Mouse (Mus musculus): ENCODE data around the gene Zfp821. TPM values are rescaled to one million over a fixed set of nuclear protein-coding genes. Genes with fewer than 3 reads are reported as not detected.
A peak's percentile ranks its signal among the peaks of the same experiment; 100 is the strongest.

Zfp821 gene
- polyA plus RNA-seq, 1 experiment from 2014 or later, result 5.3 TPM

GRCm38 (mm10) chr8:109687248-109687647, 18.1 kb upstream of the Zfp821 start:
- Histone ChIP-seq H3K36me3 (ENCODE audit: control insufficient read depth, insufficient read depth) (peaks cover 8% of the 10 kb centered on the region), H3K9me3 (replicated peaks; ENCODE audit: control insufficient read depth, low read length) (no peaks in the 10 kb centered on the region), H3K4me2 (ENCODE audit: low read depth, low read length) (no peak overlapping the region), H3K4me3 (ENCODE audit: low read depth, low read length) (no peak overlapping the region), H3K27ac (ENCODE audit: low read length) (no peak overlapping the region), H3K4me1 (ENCODE audit: control insufficient read depth, low read depth, low read length) (peaks cover 18% of the 10 kb centered on the region), H3K27me3 (ENCODE audit: control insufficient read depth, insufficient read depth, low read depth, low read length) (no peaks in the 10 kb centered on the region), H3K9ac (ENCODE audit: low read depth, low read length) (no peak overlapping the region)
- 77% methylated on average over 5 of the region's 5 CpGs for WGBS (ENCODE audit: insufficient replicate concordance)
- no peak for ATAC-seq (ENCODE audit: low read depth)

GRCm38 (mm10) chr8:109691769-109692168, 13.6 kb upstream of the Zfp821 start:
- peaks cover 26% of the 10 kb centered on the region for H3K4me1 ChIP-seq (ENCODE audit: control insufficient read depth, low read depth, low read length)
- H3K9ac ChIP-seq (ENCODE audit: low read depth, low read length), result peak overlapping the region; percentile 97
- H3K4me2 ChIP-seq (ENCODE audit: low read depth, low read length), result peak overlapping the region; percentile 81
- H3K36me3 ChIP-seq (ENCODE audit: control insufficient read depth, insufficient read depth), result no peaks in the 10 kb centered on the region
- 29% methylated on average over 5 of the region's 5 CpGs for WGBS (ENCODE audit: insufficient replicate concordance)
- no peaks in the 10 kb centered on the region for H3K27me3 ChIP-seq (ENCODE audit: control insufficient read depth, insufficient read depth, low read depth, low read length)
- no peaks in the 10 kb centered on the region for H3K9me3 ChIP-seq (replicated peaks; ENCODE audit: control insufficient read depth, low read length)
- ATAC-seq (ENCODE audit: low read depth), result no peak
- peak overlapping the region; percentile 99 for H3K4me3 ChIP-seq (ENCODE audit: low read depth, low read length)
- H3K27ac ChIP-seq (ENCODE audit: low read length), result no peak overlapping the region

DNA sequence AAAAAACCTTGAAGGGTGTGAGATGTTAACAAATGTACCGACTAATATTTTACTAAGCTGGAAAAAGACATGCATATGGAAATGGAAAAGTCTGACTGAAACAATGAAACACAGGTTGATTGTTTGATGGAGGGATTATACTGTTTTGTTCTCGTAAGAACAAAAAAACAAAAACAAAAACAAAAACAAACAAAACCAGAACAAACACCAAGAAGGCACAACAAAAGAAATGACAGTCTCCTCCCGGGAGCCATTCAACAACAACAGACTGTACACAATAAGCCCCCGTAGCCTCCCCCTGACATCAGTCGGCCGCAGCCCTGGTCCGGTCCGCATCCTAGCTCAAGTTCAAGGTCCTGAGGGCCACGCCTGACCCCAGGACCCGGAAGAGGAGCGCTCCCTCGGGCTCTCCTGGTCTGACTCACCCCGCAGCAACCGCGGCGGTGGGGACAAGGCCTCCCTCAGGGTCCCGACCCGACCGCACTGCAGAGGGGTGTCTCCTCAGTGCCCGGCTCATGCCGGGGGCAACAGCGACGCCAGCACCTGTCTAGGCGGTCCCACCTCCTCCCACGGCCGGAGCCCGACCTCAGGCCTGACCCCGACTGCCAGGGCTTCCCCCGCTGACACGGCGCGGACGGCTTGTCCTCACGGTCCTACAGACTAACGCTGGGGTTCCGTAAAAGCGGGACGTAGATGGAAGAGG, 12.8 kb upstream of the Zfp821 start:
- H3K9ac ChIP-seq (ENCODE audit: low read depth, low read length), result peak overlapping the region; percentile 97
- H3K9me3 ChIP-seq (replicated peaks; ENCODE audit: control insufficient read depth, low read length), result no peaks in the 10 kb centered on the region
- H3K27me3 ChIP-seq (ENCODE audit: control insufficient read depth, insufficient read depth, low read depth, low read length), result no peaks in the 10 kb centered on the region
- peak overlapping the region; percentile 84 for H3K27ac ChIP-seq (ENCODE audit: low read length)
- peak; percentile 70 for ATAC-seq (ENCODE audit: low read depth)
- H3K36me3 ChIP-seq (ENCODE audit: control insufficient read depth, insufficient read depth), result no peaks in the 10 kb centered on the region
- H3K4me1 ChIP-seq (ENCODE audit: control insufficient read depth, low read depth, low read length), result peaks cover 26% of the 10 kb centered on the region
- peak overlapping the region; percentile 81 for H3K4me2 ChIP-seq (ENCODE audit: low read depth, low read length)
- WGBS (ENCODE audit: insufficient replicate concordance), result under 1% methylated on average over 38 of the region's 38 CpGs
- peak overlapping the region; percentile 99 for H3K4me3 ChIP-seq (ENCODE audit: low read depth, low read length)

GRCm38 (mm10) chr8:109693146-109693900, 12.0 kb upstream of the Zfp821 start, which contains the start of gene Ist1:
TSS of gene Ist1 (minus strand) at chr8:109693260.
- Histone ChIP-seq H3K36me3 (ENCODE audit: control insufficient read depth, insufficient read depth) (no peaks in the 10 kb centered on the region), H3K9ac (ENCODE audit: low read depth, low read length) (peak within 1 kb of the TSS; percentile 97), H3K27me3 (ENCODE audit: control insufficient read depth, insufficient read depth, low read depth, low read length) (no peaks in the 10 kb centered on the region), H3K4me2 (ENCODE audit: low read depth, low read length) (peak within 1 kb of the TSS; percentile 97), H3K4me1 (ENCODE audit: control insufficient read depth, low read depth, low read length) (peaks cover 26% of the 10 kb centered on the region), H3K4me3 (ENCODE audit: low read depth, low read length) (peak within 1 kb of the TSS; percentile 99), H3K27ac (ENCODE audit: low read length) (peak within 1 kb of the TSS; percentile 84), H3K9me3 (replicated peaks; ENCODE audit: control insufficient read depth, low read length) (no peaks in the 10 kb centered on the region)
- ATAC-seq (ENCODE audit: low read depth), result peak; percentile 99
- whole genome bisulfite sequencing (ENCODE audit: insufficient replicate concordance), result under 1% methylated on average over 57 of the region's 57 CpGs

DNA sequence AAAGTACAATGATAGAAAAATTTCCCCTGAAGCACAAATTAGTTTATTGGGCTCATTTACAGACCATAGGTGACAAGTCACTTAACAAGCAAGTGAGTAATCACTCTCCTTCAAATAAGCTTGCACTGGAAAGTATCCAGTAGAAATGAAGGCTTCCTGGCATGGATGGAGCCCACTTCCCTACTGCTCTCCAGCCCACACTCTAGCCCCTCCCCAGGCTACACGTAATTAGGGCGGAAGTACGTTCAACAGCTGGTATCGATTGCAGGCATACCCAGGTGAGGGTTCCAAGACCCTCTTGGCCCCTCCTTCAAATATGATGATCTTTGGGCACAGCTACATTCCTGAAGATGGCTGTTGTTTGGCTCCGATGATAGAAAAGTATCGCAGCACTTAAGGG, 11.2 kb upstream of the Zfp821 start:
- 58% methylated on average over 6 of the region's 6 CpGs for WGBS (ENCODE audit: insufficient replicate concordance)

DNA sequence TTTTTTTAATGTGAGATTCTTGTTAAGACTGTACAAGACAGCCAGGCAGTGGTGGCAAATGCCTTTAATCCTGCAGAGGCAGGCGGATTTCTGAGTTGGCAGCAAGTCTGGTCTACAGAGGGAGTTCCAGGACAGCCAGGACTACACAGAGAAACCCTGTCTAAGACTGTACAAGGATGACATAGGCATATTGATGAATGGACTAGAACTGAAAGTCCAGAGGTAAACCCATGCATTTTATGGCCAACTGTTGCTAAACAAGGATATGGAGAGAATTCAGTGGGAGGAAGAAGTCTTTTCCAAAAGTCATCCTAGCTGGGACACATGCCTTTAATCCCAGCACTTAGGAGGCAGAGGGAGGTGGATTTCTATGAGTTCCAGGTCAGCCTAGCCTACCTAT, 7.6 kb upstream of the Zfp821 start:
- Histone ChIP-seq H3K27me3 (ENCODE audit: control insufficient read depth, insufficient read depth, low read depth, low read length) (peaks cover 4% of the 10 kb centered on the region), H3K27ac (ENCODE audit: low read length) (no peak overlapping the region), H3K4me1 (ENCODE audit: control insufficient read depth, low read depth, low read length) (peaks cover 9% of the 10 kb centered on the region), H3K36me3 (ENCODE audit: control insufficient read depth, insufficient read depth) (no peaks in the 10 kb centered on the region), H3K4me3 (ENCODE audit: low read depth, low read length) (no peak overlapping the region), H3K9ac (ENCODE audit: low read depth, low read length) (no peak overlapping the region), H3K9me3 (replicated peaks; ENCODE audit: control insufficient read depth, low read length) (no peaks in the 10 kb centered on the region), H3K4me2 (ENCODE audit: low read depth, low read length) (no peak overlapping the region)
- WGBS (ENCODE audit: insufficient replicate concordance), result 62% methylated on average over 1 of the region's 1 CpGs
- ATAC-seq (ENCODE audit: low read depth), result no peak

More for the DNA sequence above, 11.2 kb upstream of the Zfp821 start:
- no peak for ATAC-seq (ENCODE audit: low read depth)
- Histone ChIP-seq H3K36me3 (ENCODE audit: control insufficient read depth, insufficient read depth) (no peaks in the 10 kb centered on the region), H3K9ac (ENCODE audit: low read depth, low read length) (no peak overlapping the region; the same call in 1 of the 2 replicates), H3K27ac (ENCODE audit: low read length) (no peak overlapping the region), H3K4me2 (ENCODE audit: low read depth, low read length) (peak overlapping the region; percentile 97), H3K4me3 (ENCODE audit: low read depth, low read length) (peak overlapping the region; percentile 99; the same call in 1 of the 2 replicates), H3K9me3 (replicated peaks; ENCODE audit: control insufficient read depth, low read length) (no peaks in the 10 kb centered on the region), H3K27me3 (ENCODE audit: control insufficient read depth, insufficient read depth, low read depth, low read length) (no peaks in the 10 kb centered on the region), H3K4me1 (ENCODE audit: control insufficient read depth, low read depth, low read length) (peaks cover 26% of the 10 kb centered on the region)

DNA sequence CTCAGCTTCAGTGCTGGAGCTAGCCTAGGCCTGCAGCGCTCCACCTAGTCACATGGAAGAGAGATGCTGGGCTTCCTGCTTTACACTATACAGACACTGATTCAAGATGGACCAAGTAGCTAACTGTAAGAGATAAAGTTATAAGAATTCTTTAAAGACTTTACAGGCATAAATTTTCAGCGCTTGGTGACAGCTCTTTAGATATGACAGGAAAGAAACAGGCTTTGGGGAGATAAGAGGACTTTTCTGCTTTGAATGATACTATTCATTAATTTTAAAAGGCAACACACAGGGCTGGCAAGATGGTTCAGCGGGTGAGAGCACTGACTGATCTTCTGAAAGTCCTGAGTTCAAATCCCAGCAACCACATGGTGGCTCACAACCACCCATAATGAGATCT, 6.9 kb upstream of the Zfp821 start:
- Histone ChIP-seq H3K4me3 (ENCODE audit: low read depth, low read length) (no peak overlapping the region), H3K9ac (ENCODE audit: low read depth, low read length) (no peak overlapping the region), H3K4me2 (ENCODE audit: low read depth, low read length) (no peak overlapping the region), H3K27ac (ENCODE audit: low read length) (no peak overlapping the region), H3K36me3 (ENCODE audit: control insufficient read depth, insufficient read depth) (no peaks in the 10 kb centered on the region), H3K4me1 (ENCODE audit: control insufficient read depth, low read depth, low read length) (peaks cover 9% of the 10 kb centered on the region), H3K9me3 (replicated peaks; ENCODE audit: control insufficient read depth, low read length) (no peaks in the 10 kb centered on the region), H3K27me3 (ENCODE audit: control insufficient read depth, insufficient read depth, low read depth, low read length) (peaks cover 7% of the 10 kb centered on the region)
- WGBS (ENCODE audit: insufficient replicate concordance), result 50% methylated on average over 3 of the region's 3 CpGs
- ATAC-seq (ENCODE audit: low read depth), result no peak

GRCm38 (mm10) chr8:109704565-109705319, 604 bp upstream of the Zfp821 start:
- peak overlapping the region; percentile 30 for H3K27ac ChIP-seq (ENCODE audit: low read length)
- peaks cover 6% of the 10 kb centered on the region for H3K36me3 ChIP-seq (ENCODE audit: control insufficient read depth, insufficient read depth)
- H3K4me2 ChIP-seq (ENCODE audit: low read depth, low read length), result peak overlapping the region; percentile 89
- H3K4me1 ChIP-seq (ENCODE audit: control insufficient read depth, low read depth, low read length), result peaks cover 21% of the 10 kb centered on the region
- no peaks in the 10 kb centered on the region for H3K9me3 ChIP-seq (replicated peaks; ENCODE audit: control insufficient read depth, low read length)
- H3K9ac ChIP-seq (ENCODE audit: low read depth, low read length), result peak overlapping the region; percentile 44
- WGBS (ENCODE audit: insufficient replicate concordance), result 2% methylated on average over 24 of the region's 24 CpGs
- ATAC-seq (ENCODE audit: low read depth), result peak; percentile 6
- H3K4me3 ChIP-seq (ENCODE audit: low read depth, low read length), result peak overlapping the region; percentile 94
- H3K27me3 ChIP-seq (ENCODE audit: control insufficient read depth, insufficient read depth, low read depth, low read length), result peaks cover 7% of the 10 kb centered on the region
